Mouse (Mus musculus) neural tube, embryonic 11.5 days (tissue): ENCODE measurements around the gene Ago1. TPM values are rescaled to one million over a fixed set of nuclear protein-coding genes. Genes with fewer than 3 reads are reported as not detected.

ENCODE experiments used
- ATAC-seq: fragments of 200-750 bp; cut with Nextera tagmentation; 2 replicates; pipeline ENCODE4 v1.8.0; 2017; ENCODE audit warnings: moderate number of reproducible peaks, mild to moderate bottlenecking, moderate TSS enrichment, moderate library complexity; ENCODE audit not compliant: insufficient read depth, low FRiP score, low TSS enrichment
- DNase-seq: peaks from one replicate; pipeline ENCODE4 v3.0.0-alpha.2; 2015; ENCODE audit warnings: low spot score
- H3K27ac ChIP-seq: fragments of 300-500 bp; sonication (generic); 2 replicates; pipeline ENCODE4 v1.5.1; 2014; ENCODE audit warnings: low read depth, mild to moderate bottlenecking, low read length
- H3K27me3 ChIP-seq: fragments of 300-500 bp; sonication (generic); 2 replicates; pipeline ENCODE4 v1.6.1; 2014; ENCODE audit warnings: mild to moderate bottlenecking, low read length, mixed read lengths; ENCODE audit not compliant: control insufficient read depth, insufficient read depth
- H3K36me3 ChIP-seq: fragments of 300-500 bp; sonication (generic); 2 replicates; pipeline ENCODE4 v1.6.1; 2014; ENCODE audit warnings: mild to moderate bottlenecking, low read length, moderate library complexity, mixed read lengths; ENCODE audit not compliant: control insufficient read depth, insufficient read depth
- H3K4me1 ChIP-seq: fragments of 300-500 bp; sonication (generic); 2 replicates; pipeline ENCODE4 v1.6.1; 2014; ENCODE audit warnings: low read length, mixed read lengths; ENCODE audit not compliant: control insufficient read depth, insufficient read depth
- H3K4me2 ChIP-seq: fragments of 300-500 bp; sonication (generic); 2 replicates; pipeline ENCODE4 v1.6.1; 2014; ENCODE audit warnings: low read depth, mild to moderate bottlenecking, moderate library complexity
- H3K4me3 ChIP-seq: fragments of 300-500 bp; sonication (generic); 2 replicates; pipeline ENCODE4 v1.5.1; 2014; ENCODE audit warnings: low read depth, low read length
- H3K9ac ChIP-seq: fragments of 300-500 bp; sonication (generic); 2 replicates; pipeline ENCODE4 v1.6.1; 2014; ENCODE audit warnings: mild to moderate bottlenecking, low read length
- H3K9me3 ChIP-seq: fragments of 300-500 bp; sonication (generic); 2 replicates; pipeline ENCODE4 v1.6.1; 2016; ENCODE audit warnings: low read length; ENCODE audit not compliant: control insufficient read depth
- WGBS: fragments of 180-500 bp; shearing (Covaris S2); extraction: QIAGEN DNeasy Blood & Tissue Kit; methylation state at CpG from one replicate; pipeline ENCODE4 v1.1.7; 2014; 5-methylcytosine and 5-hydroxymethylcytosine counted together
- polyA plus RNA-seq: library from polyadenylated mRNA; unstranded; fragments of >200 nt; fragmentation: Nextera tagmentation; extraction: Ambion mirVana; gene quantifications from 2 replicates; pipeline ENCODE4 v1.2.1, GENCODE M21; 2014

Ago1 gene
- polyA plus RNA-seq, 1 experiment from 2014 or later = 26.3 TPM

DNA sequence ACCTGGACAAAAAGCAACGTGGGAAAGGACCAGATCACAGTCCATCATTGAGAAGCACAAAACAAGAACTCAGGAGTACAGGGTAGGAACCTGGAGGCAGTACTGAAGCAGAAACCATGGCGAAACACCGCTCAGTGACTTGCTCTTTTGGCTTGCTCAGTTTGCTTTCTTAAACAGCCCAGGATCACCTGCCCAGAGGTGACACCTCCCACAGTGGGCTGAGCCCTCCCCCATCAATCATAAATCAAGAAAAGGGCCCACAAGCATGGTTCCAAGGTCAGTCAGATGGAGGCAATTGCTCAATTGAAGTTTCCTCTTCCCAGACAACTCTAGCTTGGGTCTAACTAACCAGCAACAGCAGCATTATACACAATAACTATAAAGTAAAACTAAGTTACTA, 15.5 kb upstream of the Ago1 start:
- 79% methylated on average over 3 of the region's 3 CpGs for WGBS
- DNase-seq (no peak), ATAC-seq (no peak)
- Histone ChIP-seq H3K27ac (no peak overlapping the region), H3K4me1 (no peaks in the 10 kb centered on the region), H3K4me3 (no peak overlapping the region), H3K36me3 (no peaks in the 10 kb centered on the region), H3K9ac (no peak overlapping the region), H3K4me2 (no peak overlapping the region), H3K9me3 (no peaks in the 10 kb centered on the region), H3K27me3 (no peaks in the 10 kb centered on the region)

DNA sequence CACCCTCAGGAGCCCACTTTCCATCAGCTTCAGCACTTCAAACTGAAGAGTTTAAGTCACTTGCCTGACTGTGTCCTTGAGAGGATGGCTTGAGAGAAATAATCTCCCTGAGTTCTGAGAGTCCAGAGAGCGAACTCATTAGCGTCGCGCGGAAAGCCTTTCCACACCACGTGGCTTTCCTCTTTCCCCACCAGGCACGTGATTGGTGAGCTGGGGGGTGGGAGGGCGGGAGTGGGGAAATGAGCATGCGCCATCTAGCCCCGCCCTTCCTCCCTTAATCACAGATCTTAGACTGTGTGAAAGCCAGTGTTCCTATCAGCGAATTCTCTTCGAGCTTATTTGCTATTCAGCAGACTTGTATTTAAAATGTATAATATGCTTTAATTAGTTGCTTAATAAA, 14.6 kb upstream of the Ago1 start:
- no peak for ATAC-seq
- no peak for DNase-seq
- H3K4me1 ChIP-seq = no peaks in the 10 kb centered on the region
- no peaks in the 10 kb centered on the region for H3K36me3 ChIP-seq
- H3K27me3 ChIP-seq = no peaks in the 10 kb centered on the region
- H3K9ac ChIP-seq = no peak overlapping the region
- H3K9me3 ChIP-seq = no peaks in the 10 kb centered on the region
- H3K4me3 ChIP-seq = no peak overlapping the region
- no peak overlapping the region for H3K4me2 ChIP-seq
- 78% methylated on average over 12 of the region's 12 CpGs for WGBS
- H3K27ac ChIP-seq = no peak overlapping the region

DNA sequence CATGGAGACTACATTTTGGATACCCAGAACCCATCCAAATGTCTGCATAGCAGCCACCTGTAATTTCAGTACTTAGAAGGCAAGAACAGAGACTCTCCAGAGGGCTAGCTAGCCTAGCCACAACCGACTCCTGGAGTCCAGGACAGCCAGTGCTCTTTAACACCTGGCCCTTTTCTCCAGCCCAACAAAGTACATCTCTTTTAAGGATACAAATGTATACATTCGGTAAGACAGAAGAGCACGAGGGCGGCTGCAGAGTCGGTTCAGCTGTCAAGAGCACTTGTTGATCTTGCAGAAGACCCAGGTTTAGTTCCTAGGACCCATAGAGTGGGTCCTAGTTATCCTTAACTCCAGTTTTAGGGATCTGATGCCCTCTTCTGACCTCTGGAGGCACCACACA, 13.1 kb upstream of the Ago1 start:
- Histone ChIP-seq H3K9ac (no peak overlapping the region), H3K4me1 (no peaks in the 10 kb centered on the region), H3K9me3 (no peaks in the 10 kb centered on the region), H3K27me3 (no peaks in the 10 kb centered on the region), H3K4me2 (no peak overlapping the region), H3K27ac (no peak overlapping the region), H3K4me3 (no peak overlapping the region), H3K36me3 (no peaks in the 10 kb centered on the region)
- DNase-seq = no peak
- 94% methylated on average over 5 of the region's 5 CpGs for WGBS
- no peak for ATAC-seq

DNA sequence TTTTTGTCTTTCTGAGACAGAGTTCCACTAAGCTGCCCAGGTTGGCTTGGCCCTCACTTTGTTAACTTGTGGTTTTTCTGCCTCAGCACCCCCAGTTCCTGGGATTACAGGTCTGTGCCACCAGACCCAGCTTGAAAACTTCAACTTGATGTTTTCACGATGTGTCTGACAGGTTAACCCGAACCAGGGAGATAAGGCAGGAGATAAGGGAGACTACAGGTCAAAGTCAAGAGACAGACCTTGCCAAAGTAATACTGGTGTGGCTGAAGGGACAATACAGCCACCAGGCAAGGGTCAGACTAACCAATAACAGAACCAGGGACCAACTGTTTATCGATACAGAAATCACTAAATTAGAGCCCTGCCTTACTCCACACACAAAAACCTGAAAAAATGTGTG, 11.9 kb upstream of the Ago1 start:
- Histone ChIP-seq H3K9me3 (no peaks in the 10 kb centered on the region), H3K4me1 (no peaks in the 10 kb centered on the region), H3K27ac (no peak overlapping the region), H3K27me3 (no peaks in the 10 kb centered on the region), H3K36me3 (no peaks in the 10 kb centered on the region), H3K9ac (no peak overlapping the region), H3K4me3 (no peak overlapping the region), H3K4me2 (no peak overlapping the region)
- no peak for DNase-seq
- ATAC-seq = no peak
- 79% methylated on average over 3 of the region's 3 CpGs for WGBS

DNA sequence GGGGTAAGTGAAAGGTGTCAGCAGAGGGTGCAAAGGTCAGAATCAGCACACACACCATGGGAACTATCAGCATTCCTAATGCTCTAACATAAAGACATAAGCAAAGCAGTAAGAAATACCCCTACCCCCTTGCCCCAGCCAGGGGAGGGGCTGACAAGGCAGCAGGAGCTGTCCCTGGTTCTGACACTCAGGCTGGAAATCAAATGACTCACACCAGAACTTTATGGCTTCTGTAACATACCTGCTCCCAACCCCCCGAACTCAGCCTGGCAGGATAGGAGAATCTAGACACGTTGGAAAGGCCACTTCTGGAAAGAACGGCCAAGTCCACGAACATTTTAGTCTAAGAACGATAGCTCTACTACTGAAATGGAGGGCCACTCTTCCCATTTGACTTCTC, 4.6 kb upstream of the Ago1 start:
- Histone ChIP-seq H3K27ac (no peak overlapping the region), H3K4me3 (no peak overlapping the region), H3K36me3 (no peaks in the 10 kb centered on the region), H3K27me3 (no peaks in the 10 kb centered on the region), H3K4me2 (no peak overlapping the region), H3K9me3 (no peaks in the 10 kb centered on the region), H3K9ac (no peak overlapping the region), H3K4me1 (0 out of 2 replicates have a peak, but pooled peaks cover 2% of the 10 kb centered on the region)
- 45% methylated on average over 5 of the region's 5 CpGs for WGBS
- no peak for DNase-seq
- no peak for ATAC-seq

GRCm38 (mm10) chr4:126469334-126469733, 951 bp upstream of the Ago1 start:
- no peaks in the 10 kb centered on the region for H3K9me3 ChIP-seq
- H3K27me3 ChIP-seq = no peaks in the 10 kb centered on the region
- DNase-seq (no peak), ATAC-seq (no peak)
- H3K4me2 ChIP-seq = no peak overlapping the region
- H3K4me1 ChIP-seq = peaks cover 28% of the 10 kb centered on the region
- 73% methylated on average over 1 of the region's 1 CpGs for WGBS
- no peak overlapping the region for H3K4me3 ChIP-seq
- H3K27ac ChIP-seq = no peak overlapping the region
- H3K9ac ChIP-seq = no peak overlapping the region
- no peaks in the 10 kb centered on the region for H3K36me3 ChIP-seq

GRCm38 (mm10) chr4:126468925-126469324, 542 bp upstream of the Ago1 start:
- no peaks in the 10 kb centered on the region for H3K9me3 ChIP-seq
- WGBS = 7% methylated on average over 8 of the region's 8 CpGs
- peak overlapping the region; percentile 96 for H3K27ac ChIP-seq
- peak overlapping the region; percentile 60 for H3K4me2 ChIP-seq
- no peak; the same call in 1 of the 2 replicates for ATAC-seq
- no peaks in the 10 kb centered on the region for H3K27me3 ChIP-seq
- DNase-seq = no peak
- H3K4me3 ChIP-seq = peak overlapping the region; percentile 97
- H3K9ac ChIP-seq = peak overlapping the region; percentile 98
- H3K4me1 ChIP-seq = peaks cover 32% of the 10 kb centered on the region
- no peaks in the 10 kb centered on the region for H3K36me3 ChIP-seq

- peaks cover 37% of the 10 kb centered on the region for H3K4me1 ChIP-seq
- peak; percentile 64 for ATAC-seq
- no peaks in the 10 kb centered on the region for H3K36me3 ChIP-seq
- peak overlapping the region; percentile 60 for H3K4me2 ChIP-seq
- under 1% methylated on average over 21 of the region's 25 CpGs for WGBS
- peak; percentile 87 for DNase-seq
- peak overlapping the region; percentile 98 for H3K9ac ChIP-seq
- H3K27ac ChIP-seq = peak overlapping the region; percentile 96
- no peaks in the 10 kb centered on the region for H3K9me3 ChIP-seq
- H3K4me3 ChIP-seq = peak overlapping the region; percentile 97
- no peaks in the 10 kb centered on the region for H3K27me3 ChIP-seq
These were observed 580 bp downstream of the Ago1 start for GRCm38 (mm10) chr4:126467721-126468284.

DNA sequence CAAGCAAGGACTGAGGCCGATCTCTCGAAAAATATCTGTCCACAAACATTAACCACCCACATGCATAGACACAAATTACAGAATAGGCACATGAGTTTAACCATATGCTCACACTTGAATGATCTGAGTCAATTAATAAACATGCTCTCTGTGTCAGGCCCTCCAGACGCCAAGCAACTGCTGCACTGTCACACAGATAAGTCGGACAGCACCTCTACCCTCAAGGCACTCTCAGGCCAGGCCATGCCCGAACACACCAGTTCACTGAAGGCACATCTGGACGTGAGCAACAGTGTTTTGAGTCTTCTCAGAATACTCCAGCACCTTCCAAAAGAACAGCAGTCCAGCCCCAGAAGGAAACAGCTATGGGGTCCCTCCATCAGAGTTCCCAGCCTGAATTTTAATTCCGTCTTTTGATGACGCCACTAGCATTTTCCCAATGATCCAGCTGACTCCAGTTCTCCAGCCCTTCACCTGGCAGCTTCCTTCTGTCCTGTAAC, 2.1 kb downstream of the Ago1 start:
- DNase-seq (no peak), ATAC-seq (no peak)
- peak overlapping the region; percentile 98 for H3K9ac ChIP-seq
- peak overlapping the region; percentile 60 for H3K4me2 ChIP-seq
- H3K27me3 ChIP-seq = no peaks in the 10 kb centered on the region
- peak overlapping the region; percentile 97 for H3K4me3 ChIP-seq
- peak overlapping the region; percentile 96 for H3K27ac ChIP-seq
- H3K4me1 ChIP-seq = peaks cover 37% of the 10 kb centered on the region
- WGBS = 18% methylated on average over 8 of the region's 8 CpGs
- no peaks in the 10 kb centered on the region for H3K36me3 ChIP-seq
- no peaks in the 10 kb centered on the region for H3K9me3 ChIP-seq
